Mouse (Mus musculus): ENCODE data around the gene Pdk4. TPM values are rescaled to one million over a fixed set of nuclear protein-coding genes. Genes with fewer than 3 reads are reported as not detected.

Gene Pdk4
- not detected for polyA plus RNA-seq (2017; shearing (Covaris generic))

DNA sequence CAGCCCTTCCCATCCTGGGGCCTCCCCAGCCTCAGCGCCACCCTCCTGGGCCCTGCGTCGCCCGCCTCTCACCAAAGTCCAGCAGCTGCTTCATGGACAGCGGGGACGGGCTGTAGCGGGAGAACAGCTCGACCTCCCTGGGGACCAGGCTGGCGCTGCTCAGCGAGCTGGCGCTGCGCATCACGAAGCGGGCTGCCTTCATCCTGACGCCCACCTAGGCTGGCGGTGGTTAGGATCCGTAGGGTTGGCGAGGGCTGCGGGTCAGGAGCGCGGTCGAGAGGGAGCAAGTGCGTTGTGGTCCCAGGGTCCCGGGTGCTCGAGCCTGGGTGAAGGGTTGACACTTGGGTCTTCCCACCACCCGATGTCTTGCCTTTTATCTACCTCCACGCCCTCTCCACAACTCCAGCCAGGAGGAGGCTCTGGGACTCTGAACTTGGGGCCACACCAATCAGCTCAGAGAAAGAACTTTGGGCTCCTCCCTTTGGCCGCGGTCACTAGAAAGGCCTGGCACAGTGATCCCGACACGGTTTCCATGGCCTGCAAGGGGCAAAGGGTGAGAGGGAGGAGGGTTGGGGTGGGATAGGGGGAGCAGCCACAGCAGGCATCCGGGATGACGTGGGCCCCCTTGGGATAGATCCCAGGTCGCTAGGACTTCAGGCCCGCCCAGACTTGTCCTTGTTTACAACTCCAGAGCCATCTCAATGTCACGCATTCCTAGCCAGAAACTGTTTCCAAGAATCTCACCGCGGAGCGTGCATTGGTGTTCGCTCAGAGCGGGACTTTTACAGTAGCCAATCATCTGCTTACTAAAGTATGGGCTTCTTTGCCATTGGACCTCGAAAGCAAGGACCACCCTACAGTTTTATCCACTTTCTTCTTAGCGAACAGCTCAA lies at the start of gene Pdk4:
Gene Pdk4, minus strand, starts transcription at position 349 of the 893 bp plus-strand sequence.
- no peak for ATAC-seq

DNA sequence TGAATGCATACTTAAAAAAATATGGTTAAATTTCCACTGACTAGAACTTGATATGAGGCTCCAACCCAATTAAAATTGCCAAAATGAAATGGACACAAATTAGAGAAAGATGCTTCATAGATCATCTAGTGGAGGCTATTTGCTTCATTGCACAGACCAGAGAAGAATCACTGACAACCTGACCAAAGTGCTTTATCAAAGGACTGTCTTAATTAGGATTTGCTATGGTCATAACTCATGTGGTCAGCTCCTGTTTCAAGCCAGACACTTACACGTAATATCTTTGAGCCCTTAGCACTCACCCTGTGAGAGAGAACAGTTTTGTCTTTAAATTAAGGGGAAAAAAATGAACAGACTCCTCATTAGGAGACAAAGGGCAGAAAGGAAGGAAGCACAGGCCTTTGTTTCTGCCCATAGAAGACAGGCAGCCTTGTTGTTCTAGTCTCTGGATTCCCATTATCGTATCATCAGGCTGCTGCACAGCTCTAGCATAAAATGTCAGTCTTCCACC lies 41.8 kb upstream of the Pdk4 start:
- ATAC-seq, result no peak

DNA sequence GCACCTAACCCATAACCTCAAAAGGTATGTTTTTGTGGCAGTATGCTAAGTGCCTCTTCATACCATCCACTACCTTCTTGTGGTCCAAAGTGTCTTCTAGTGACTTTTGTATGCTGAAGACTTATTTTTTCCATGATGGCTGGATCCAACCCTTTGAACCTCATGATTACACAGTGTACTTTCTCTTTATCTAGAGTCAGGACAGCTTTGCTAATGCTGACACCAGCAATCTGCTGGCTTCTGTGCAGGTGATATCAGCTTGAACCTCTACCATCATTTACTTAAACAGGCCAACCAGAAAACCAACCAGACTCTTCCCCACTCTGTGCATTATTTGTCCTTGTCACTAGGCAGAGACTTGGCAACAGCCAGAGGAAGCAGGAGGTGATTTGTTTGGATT lies 39.6 kb upstream of the Pdk4 start:
- no peak for ATAC-seq

DNA sequence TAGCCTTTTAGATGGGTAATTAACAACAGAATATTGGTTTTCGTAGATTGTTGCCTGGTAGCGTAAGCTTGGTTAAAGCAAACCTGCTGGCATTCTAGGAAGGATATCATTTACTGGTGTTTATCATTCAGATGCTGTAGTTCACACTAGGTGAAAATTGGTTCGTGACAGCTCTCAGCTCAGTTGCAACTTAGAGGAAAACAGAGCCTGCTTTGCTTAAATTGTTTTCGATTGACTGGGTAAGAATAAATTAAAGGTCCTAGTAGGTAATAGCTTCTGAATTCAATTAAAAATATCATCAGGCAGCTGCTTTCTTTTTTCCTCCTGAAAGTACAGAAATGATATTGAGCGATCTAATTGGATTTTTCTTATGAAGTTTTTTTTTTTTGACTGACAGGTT lies 21.0 kb upstream of the Pdk4 start:
- ATAC-seq, result no peak

DNA sequence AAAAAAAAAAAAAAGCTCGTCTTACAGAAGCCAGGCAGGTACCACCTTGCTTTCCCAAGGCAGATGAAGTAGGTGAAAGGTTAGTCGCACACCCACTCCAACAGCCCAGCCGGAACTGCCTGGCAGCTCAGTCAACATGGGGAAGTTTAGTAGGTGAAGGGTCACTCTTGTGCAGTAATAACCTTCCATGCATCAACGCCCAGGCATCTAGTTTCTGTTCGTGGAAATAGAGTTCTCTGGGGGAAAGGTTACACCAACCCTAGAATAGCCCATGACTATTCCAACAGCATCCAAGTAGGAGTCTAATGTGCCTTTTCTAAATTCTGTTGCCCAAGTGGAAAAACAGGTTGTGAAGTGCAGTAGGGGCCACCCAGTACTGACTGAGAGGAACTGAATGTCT lies 13.6 kb upstream of the Pdk4 start:
- no peak for ATAC-seq

DNA sequence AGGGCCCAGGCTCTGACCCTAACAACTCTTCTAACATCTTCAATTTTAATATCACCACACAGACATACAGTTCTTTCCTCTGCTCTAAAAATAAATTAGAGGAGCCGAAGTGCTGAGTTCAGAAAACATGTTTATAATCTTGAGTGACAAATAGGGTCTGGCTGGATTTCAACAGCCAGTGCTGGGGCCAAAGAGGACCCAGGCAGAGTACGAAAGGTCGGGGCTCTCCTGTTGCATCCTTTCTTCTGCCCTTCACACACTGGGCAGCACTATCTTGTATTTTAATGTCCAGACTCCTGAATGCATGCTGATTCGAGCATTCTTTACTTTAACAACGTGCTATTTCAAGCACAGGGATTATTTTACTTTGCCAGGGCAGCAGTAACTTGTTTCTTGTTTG lies 13.2 kb upstream of the Pdk4 start:
- no peak for ATAC-seq

DNA sequence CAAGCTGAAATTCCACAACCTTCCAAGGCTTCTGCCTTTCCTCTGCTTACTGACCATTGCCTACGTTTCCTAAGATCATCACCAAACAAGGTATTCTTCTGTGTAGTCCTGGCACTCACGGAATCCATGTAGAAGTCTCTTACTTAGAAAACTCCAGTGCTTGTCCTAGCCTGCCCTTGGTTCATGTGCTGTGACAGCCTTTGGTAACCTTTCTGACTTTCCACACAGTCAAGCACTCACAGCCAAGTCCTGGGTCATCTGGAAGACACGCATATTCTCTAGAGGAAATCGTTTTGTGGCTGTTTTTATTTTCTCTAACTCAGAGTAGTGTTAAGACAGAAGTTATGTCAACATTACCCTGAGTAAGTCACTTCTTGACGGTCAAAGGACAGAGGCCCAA lies 11.7 kb upstream of the Pdk4 start:
- ATAC-seq, result no peak

DNA sequence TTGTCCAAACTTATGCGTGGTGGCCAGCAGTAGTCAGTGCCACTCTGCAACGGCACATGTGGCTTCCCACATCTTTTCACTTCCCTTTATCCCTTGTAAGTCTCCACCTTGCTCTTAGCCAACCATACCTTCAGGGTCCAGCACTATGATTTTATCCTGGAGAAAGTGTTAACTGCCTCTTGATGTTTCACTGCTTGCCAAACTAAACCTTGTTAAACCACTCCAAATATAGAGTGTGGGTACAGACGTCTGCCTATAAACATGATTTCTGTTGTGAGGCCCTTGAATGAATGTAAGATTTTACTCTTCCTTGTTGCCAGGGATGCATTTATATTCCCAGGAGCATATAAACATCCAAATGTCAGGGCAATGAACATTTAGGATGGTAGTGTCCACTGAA lies 10.2 kb upstream of the Pdk4 start:
- ATAC-seq, result no peak

DNA sequence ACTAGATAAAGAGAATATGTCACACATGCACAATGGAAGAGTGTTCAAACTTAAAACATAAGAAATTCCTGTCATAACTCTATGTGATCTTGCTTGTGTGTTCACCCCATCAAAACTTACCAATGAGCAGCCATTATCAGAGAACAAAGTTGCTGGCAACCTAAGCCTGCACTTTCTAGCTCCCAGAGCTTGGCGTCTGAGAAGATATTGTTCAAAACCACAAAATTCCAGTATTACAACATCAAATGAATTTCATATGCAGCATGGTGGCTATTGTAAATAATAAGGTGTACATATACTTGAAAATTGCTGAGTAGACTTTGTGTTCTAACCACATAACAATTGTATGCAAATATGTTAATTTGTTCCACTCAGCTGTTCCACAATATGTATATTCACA lies 6.7 kb upstream of the Pdk4 start:
- no peak for ATAC-seq

DNA sequence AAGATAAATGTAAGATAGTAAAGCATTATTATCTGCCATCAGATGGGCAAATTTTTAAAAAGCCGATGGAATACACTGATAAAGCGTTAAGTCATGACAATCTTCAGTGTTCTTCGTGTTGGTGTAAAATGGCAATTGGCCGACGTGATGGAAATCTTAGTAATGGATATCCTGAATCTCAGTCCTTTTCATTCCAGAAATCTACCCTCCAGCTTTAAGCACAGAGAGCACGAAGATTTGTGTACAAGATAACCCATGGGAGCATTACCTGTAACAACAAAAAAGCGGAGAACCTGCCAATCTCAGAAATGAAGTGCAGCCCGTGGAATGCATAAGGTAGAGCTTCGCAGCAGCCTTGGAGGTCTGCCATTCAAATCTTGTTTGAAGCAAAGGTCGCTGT lies 5.4 kb upstream of the Pdk4 start:
- ATAC-seq, result no peak

DNA sequence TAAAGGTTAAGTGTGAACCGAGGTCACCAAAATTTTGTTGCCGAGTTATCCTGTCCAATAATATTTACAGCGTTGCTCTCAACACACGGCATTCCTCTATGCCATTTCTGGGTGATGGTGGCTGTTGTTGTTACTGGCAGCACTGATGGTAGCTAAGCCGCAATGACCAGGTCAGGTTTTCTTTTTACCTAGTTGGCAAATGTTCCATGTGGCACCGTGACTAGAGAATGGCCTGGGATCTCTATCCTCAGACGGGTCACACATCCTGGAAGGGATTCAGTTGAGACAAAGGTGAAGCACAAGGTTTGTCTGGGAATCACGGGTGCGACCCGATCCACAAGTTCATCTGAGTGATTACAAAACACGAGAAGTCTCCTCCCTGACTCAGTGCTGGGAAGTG lies 2.6 kb upstream of the Pdk4 start:
- no peak for ATAC-seq

DNA sequence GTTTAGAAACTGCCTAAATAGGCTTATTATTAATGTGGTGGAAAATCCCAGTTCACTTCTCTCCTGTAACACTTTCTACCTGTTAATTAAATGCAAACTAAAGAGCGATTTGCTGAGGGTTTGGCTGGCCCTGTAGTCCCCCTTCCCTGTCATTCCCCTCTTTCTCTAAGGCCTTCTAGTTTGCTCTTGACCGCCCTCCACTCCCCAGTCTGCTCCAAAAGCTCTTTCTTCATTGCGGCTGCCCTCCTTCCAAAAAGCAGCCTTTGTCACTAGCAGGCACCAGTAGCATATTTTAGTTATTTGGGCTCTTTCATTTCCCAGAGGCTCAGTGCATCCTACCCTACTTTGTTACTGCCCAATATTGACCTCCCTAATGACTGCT lies 736 bp upstream of the Pdk4 start:
- no peak for ATAC-seq

DNA sequence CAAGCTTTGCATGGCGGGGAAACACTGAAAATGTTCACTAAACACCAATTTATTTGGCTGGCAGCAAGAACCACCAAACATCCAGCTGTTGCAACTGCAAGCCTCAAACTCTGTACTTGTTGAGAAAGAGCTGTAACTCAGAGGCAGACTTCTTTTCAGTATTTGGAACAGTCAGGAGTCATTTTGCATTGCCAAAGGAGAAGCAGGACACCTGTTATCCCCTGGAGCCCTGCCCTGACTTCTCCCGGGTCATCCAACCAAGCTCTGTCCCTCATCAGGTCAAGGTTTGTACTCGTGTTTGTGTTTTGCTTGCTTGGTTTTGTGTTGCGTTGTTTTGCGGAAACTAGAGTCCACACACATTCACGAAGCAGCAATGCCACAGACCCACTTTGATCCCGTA lies 11.1 kb downstream of the Pdk4 start:
- no peak for ATAC-seq

DNA sequence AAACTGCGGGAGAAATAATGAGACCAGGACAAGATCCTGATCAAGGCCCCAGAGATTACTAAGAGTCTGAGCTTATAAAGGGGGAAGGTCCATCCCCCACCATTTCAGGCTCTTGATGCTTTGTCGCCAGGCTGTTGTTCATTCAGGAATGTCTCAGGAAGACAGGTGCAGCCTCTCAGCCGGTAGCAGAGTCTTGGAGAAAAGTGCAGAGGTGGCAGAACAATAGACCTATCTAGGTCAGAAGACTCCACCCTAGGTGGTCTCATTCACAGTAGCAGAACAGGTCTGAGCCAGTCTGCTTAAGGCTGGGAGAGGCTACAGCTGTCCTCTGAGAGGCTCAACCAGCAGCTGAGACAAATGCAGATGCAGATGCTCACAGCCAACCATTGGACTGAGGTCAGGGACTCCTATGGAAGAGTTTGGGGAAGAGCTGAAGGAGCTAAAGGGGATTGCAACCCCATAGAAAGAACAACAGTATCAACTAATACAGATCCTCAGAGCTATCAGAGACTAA lies 13.8 kb downstream of the Pdk4 start:
- no peak for ATAC-seq

DNA sequence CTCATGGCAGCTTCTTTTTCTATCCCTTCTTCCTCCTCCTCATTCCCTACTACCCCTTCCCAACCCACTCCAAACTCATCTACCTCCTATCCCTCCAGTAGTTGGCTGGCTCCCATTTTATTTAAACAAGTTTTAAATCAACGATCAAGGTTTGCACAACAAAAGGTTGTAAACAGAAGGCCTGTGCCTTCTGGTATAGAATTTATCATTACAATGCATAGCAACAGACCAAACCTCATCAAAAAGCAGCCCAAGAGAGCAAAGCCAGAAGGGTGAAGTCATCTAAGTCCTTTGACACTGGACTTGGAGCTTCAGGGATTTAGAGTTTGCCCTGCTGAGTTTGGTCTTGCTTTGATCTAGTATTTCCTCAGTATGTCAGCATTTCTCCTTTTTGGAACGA lies 15.0 kb downstream of the Pdk4 start:
- ATAC-seq, result no peak

DNA sequence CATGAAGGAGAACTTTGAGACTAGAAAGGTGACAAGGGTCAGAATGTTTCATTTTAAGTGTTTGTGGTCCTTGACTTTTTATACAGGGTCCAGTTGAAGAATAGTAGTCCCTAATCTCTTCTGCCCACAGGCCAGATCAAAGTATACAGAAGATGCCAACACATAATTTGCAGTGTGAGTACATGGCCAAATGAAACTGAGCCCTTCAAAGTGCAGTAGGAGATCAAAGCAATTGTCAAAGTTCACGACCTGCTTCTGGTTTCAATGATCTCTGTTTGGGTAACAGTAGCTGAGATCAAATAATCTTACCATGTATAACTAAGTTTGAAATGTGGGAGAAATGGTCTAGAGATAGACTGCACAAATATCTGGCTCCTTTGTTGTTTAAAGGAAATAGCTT lies 22.1 kb downstream of the Pdk4 start:
- no peak for ATAC-seq

DNA sequence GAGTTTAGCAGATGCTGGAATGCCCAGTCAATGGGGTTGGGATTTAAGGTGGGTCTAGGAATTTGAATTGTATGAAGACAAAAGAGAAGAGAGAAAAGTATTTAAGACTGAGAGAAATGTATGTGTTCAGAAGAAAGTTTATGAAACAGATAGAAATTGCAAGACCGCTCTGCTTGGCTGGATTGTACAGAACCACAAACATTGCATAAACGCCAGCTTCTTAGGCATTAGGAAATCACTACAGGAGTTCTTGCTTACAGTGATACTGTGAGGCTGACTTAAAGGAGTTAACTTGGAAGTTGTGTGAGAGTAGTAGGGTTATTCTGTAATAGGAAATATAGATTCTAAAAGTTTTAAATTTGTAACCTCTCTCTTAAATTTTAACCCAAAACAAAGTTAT lies 23.4 kb downstream of the Pdk4 start:
- no peak for ATAC-seq

DNA sequence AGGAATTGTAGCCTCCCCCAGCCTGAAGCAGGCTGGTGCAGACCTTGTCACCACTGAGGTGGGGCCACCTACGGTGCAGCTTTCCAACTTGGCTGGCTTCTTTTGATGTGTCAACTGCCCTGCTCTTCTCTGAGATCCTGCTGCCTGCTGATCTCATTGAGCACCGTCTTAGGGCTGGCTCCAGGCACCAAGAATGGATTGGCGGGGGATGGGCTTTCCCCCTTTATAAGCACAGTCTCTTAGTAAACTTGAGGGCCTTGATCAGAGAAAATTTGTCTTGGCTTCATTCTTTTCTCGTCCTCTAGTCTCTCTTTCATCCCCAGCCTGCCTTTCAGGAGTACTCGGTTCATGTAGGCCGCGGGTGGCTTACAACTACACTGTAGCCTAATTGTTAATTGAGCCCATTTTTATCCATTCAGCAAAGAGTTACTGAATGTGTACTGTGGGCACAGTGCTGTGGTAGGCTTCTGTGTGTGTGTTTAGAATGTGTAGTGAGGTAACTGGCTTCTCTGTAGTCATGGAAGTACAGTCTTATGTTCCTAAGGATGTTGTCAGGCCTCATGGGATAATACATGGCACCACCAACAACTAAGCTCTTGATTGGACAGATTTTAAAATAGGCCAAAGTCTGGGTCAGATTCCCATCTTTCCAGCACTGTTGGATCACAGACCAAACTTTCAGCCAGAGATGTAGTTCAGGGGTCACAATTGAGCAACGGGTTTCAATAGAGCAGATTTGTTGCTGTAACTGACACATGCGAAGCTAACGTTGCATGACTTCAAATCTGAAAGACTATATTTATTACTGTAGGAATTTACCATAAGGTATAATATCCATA lies 25.4 kb downstream of the Pdk4 start:
- ATAC-seq, result no peak

DNA sequence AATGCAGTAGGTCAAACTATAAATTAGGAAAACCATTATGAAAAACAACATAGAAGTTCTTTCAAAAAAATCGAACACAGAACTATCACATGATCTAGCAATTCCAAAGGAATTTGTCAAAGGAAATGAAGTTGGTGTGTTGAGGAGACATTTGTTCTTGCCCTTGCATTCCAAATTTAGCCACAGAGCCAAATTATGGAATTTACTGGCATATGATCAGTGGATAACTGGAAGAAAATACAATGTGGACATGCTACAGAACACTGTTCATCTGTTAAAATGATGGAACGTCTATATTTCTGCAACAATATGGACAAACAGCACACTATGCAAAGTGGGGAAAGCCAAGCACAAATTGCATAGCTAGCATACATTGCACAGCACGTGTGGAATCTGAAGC lies 40.3 kb downstream of the Pdk4 start:
- ATAC-seq, result no peak

DNA sequence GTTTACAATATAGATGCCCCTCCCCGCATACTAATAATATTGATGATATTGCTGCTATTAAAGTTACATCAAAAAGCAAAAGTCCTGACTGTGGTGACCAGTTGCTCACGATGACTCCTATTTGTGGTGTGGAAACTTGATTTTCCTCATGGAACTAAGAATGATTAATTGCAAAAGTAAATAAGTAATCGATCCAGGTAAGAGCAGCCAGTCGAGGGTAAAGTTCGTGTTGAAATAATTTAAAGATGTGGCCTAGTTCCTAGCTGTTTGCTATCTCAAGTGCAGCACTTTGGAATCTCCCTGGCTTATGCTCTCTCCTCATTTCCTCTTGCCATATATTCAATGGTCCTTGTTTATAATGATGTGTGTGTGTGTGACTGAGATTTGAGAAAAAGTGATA lies 46.2 kb downstream of the Pdk4 start:
- no peak for ATAC-seq

DNA sequence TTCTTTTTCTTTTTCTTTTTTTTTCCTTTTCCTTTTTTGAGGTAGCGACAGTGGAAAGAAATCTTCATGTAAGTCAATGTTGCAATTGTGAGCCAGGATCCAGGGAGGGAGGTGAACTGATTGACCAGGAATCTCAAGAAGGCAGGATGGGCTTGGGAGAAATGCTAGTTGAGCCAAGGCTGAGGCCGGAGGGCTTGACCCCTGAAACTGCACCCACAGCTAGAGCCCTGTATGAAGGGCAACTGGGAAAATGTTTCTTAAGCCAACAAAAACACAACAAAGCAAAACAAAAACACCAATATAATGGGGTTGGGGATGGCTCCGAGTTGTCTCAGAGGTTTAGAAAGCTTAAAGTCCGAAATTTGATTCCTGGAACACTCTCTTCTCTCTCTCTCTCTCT lies 47.7 kb downstream of the Pdk4 start:
- no peak for ATAC-seq

DNA sequence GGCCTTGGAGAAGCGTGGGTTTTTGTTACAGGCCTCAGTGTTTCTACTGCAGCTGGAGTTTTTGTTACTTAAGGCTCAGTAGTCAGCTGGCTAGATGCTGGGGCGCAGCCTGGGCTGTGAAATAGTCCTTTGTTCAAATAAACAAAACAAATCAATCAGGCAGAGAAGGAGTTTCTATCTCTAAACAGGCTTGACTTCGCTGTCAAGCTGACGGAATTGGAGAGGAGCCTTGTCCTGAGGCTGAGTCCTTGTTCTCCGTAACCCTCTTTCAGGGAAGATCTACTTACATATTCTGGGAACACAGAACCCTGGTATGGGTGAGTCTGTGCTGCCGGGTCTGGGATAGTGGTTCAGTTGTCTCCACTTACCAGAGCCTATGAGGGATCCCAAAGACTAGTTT lies 48.6 kb downstream of the Pdk4 start:
- ATAC-seq, result no peak

DNA sequence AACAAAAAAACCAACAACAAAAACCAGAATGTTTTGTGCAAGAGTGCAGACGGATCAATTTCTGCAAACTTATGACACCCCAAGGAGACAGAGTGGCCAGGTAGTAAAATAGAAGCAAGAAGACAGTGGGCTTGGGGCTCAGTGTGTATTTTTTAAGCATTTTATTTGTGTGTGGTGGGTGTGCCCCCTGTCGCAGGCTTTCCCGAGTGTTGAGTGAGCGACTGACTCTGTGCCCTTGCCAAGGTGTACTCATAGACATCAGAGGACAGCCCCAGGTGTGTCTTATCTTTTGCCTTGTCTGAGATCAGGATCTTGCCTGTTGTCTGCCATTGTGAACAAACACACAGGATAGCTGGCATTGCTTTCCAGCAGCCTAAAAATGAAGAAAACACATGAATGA lies 49.1 kb downstream of the Pdk4 start:
- ATAC-seq, result no peak

Data from activated CD4-positive, CD25-positive, alpha-beta regulatory T cell, adult 4 months (primary cell).